Mouse (Mus musculus) lung, adult 2 months (tissue): ENCODE measurements around the gene Ggta1.

Source experiments
- CTCF ChIP-seq: fragments of 200-500 bp; IDR thresholded peaks from 2 replicates; pipeline ENCODE4 v1.5.1; 2011; ENCODE audit warnings: mild to moderate bottlenecking, low read length, control low read depth; ENCODE audit not compliant: insufficient read depth
- POLR2A ChIP-seq: fragments of 200-500 bp; IDR thresholded peaks from 2 replicates; pipeline ENCODE4 v1.6.1; 2011; ENCODE audit warnings: low read depth, mild to moderate bottlenecking, control low read depth, low read length, borderline replicate concordance; ENCODE audit errors: extremely low read depth

GRCm38 (mm10) chr2:35400739-35401138 is 62.3 kb downstream of the Ggta1 start:
- no peak for TF ChIP-seq CTCF
- no peak for TF ChIP-seq POLR2A
